Mouse (Mus musculus) layer of hippocampus, postnatal 36 days (tissue): ENCODE measurements at regions not wholly inside any gene's neighbourhood (a gene's known extent, or its start where the extent isn't known, plus 50 kb on each side); places are given as distances from the start of the nearest gene placed in this dataset.

ENCODE experiments used
- DNase-seq, 2 experiments: peaks; one replicate each; pipeline ENCODE4 v3.0.0; 2022

DNA sequence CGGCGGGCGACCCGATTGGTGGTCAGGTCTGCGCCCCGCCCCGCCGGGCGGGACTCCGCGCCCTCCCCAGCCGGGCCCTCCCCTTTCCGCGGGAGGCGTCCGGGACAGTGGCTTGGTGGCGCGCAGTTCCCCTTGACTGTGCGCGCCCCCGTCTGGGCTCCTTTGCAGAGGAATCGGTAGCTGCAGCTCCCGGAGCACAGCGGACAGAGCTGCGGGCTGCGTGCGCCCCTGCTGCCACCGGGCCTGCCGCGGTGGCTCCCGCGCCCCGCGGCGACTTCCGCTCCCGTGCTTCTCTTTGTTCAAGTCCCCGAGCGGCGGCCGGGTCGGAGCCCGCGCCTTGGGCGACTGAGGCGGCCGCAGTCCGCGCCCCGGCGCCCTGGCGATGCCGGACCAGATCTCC lies 566.6 kb upstream of the Gm21863 start:
- DNase-seq, result peak; percentile 19 to 32
